Mouse (Mus musculus) intestine, embryonic 15.5 days (tissue): ENCODE results near the gene Klc1. TPM values are rescaled to one million over a fixed set of nuclear protein-coding genes. Genes with fewer than 3 reads are reported as not detected.

Source experiments
- ATAC-seq: fragments of 200-750 bp; cut with Nextera tagmentation; 2 replicates; pipeline ENCODE4 v1.8.0; 2017; ENCODE audit warnings: moderate TSS enrichment, moderate library complexity
- H3K27ac ChIP-seq: fragments of 300-500 bp; sonication (generic); 2 replicates; pipeline ENCODE4 v1.5.1; 2015; ENCODE audit warnings: mild to moderate bottlenecking, inconsistent platforms
- H3K27me3 ChIP-seq: fragments of 300-500 bp; sonication (generic); replicated peaks from 2 replicates; pipeline ENCODE4 v1.6.1; 2015; ENCODE audit warnings: inconsistent platforms
- H3K36me3 ChIP-seq: fragments of 300-500 bp; sonication (generic); 2 replicates; pipeline ENCODE4 v1.6.1; 2015; ENCODE audit warnings: inconsistent platforms
- H3K4me1 ChIP-seq: fragments of 300-500 bp; sonication (generic); replicated peaks from 2 replicates; pipeline ENCODE4 v1.6.1; 2015; ENCODE audit warnings: inconsistent platforms
- H3K4me2 ChIP-seq: fragments of 300-500 bp; sonication (generic); replicated peaks from 2 replicates; pipeline ENCODE4 v1.6.1; 2015; ENCODE audit warnings: mild to moderate bottlenecking, inconsistent platforms
- H3K4me3 ChIP-seq: fragments of 300-500 bp; sonication (generic); replicated peaks from 2 replicates; pipeline ENCODE4 v1.5.1; 2015; ENCODE audit warnings: inconsistent platforms
- H3K9ac ChIP-seq: fragments of 300-500 bp; sonication (generic); 2 replicates; pipeline ENCODE4 v1.6.1; 2015; ENCODE audit warnings: inconsistent platforms
- H3K9me3 ChIP-seq: fragments of 300-500 bp; sonication (generic); 2 replicates; pipeline ENCODE4 v1.6.1; 2016; ENCODE audit warnings: inconsistent platforms
- WGBS: fragments of 180-500 bp; shearing (Covaris S2); methylation state at CpG from one replicate; pipeline ENCODE4 v1.1.7; 2015; 5-methylcytosine and 5-hydroxymethylcytosine counted together
- polyA plus RNA-seq: library from polyadenylated mRNA; unstranded; fragments of >200 nt; fragmentation: Nextera tagmentation; extraction: Ambion mirVana; gene quantifications from 2 replicates; pipeline ENCODE4 v1.2.1, GENCODE M21; 2015

Klc1 gene
- polyA plus RNA-seq, 1 experiment from 2014 or later = 91.1 TPM

- no peak for ATAC-seq
- no peak overlapping the region for H3K9ac ChIP-seq
- H3K9me3 ChIP-seq = no peaks in the 10 kb centered on the region
- H3K4me2 ChIP-seq = no peak overlapping the region
- H3K27ac ChIP-seq = no peak overlapping the region
- 89% methylated on average over 13 of the region's 13 CpGs for WGBS
- H3K27me3 ChIP-seq = no peaks in the 10 kb centered on the region
- peaks cover 36% of the 10 kb centered on the region for H3K4me1 ChIP-seq
- H3K4me3 ChIP-seq = no peak overlapping the region
- 0 out of 2 replicates have a peak, but pooled peaks cover 5% of the 10 kb centered on the region for H3K36me3 ChIP-seq
Observed at GRCm38 (mm10) chr12:111762620-111763280, 4.1 kb downstream of the Klc1 start.

- Histone ChIP-seq H3K4me2 (no peak overlapping the region; the same call in 1 of the 2 replicates), H3K4me1 (peaks cover 30% of the 10 kb centered on the region)
- WGBS = 60% methylated on average over 16 of the region's 16 CpGs
Observed at GRCm38 (mm10) chr12:111766313-111767236, 7.9 kb downstream of the Klc1 start.

GRCm38 (mm10) chr12:111768322-111768928 lies 9.8 kb downstream of the Klc1 start:
- 88% methylated on average over 10 of the region's 10 CpGs for WGBS
- Histone ChIP-seq H3K27me3 (no peaks in the 10 kb centered on the region), H3K9ac (no peak overlapping the region), H3K4me3 (no peak overlapping the region), H3K4me1 (peaks cover 23% of the 10 kb centered on the region), H3K4me2 (no peak overlapping the region), H3K27ac (no peak overlapping the region), H3K9me3 (no peaks in the 10 kb centered on the region), H3K36me3 (0 out of 2 replicates have a peak, but pooled peaks cover 11% of the 10 kb centered on the region)
- ATAC-seq = no peak

More at GRCm38 (mm10) chr12:111766313-111767236, 7.9 kb downstream of the Klc1 start:
- Histone ChIP-seq H3K27me3 (no peaks in the 10 kb centered on the region), H3K27ac (no peak overlapping the region), H3K4me3 (no peak overlapping the region), H3K9me3 (no peaks in the 10 kb centered on the region), H3K9ac (no peak overlapping the region), H3K36me3 (0 out of 2 replicates have a peak, but pooled peaks cover 5% of the 10 kb centered on the region)
- no peak; the same call in 1 of the 2 replicates for ATAC-seq

DNA sequence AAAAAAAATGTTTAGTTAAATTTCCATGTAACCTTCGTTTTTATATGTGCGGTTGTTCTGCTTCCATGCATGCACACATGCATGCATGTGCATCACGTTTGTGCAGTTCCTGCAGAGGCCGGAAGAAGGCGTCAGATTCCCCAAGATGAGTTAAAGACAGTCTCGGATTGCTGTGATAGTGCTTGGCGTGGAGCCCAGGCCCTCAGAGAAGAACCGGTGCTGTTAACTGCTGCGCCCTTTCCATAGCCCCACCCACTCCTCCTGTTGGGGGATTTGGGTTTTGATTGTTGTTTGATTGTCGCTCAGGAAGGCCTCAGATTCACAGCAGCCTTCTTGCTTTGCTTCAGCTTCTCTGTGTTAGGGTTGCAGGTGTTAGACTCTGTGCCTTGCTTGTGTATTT lies 10.7 kb downstream of the Klc1 start:
- peak overlapping the region; percentile 61 for H3K27ac ChIP-seq
- 0 out of 2 replicates have a peak, but pooled peaks cover 18% of the 10 kb centered on the region for H3K36me3 ChIP-seq
- 23% methylated on average over 10 of the region's 10 CpGs for WGBS
- no peak overlapping the region for H3K4me2 ChIP-seq
- no peak overlapping the region for H3K9ac ChIP-seq
- H3K9me3 ChIP-seq = no peaks in the 10 kb centered on the region
- ATAC-seq = peak; percentile 61
- peaks cover 20% of the 10 kb centered on the region for H3K4me1 ChIP-seq
- no peaks in the 10 kb centered on the region for H3K27me3 ChIP-seq
- H3K4me3 ChIP-seq = no peak overlapping the region

DNA sequence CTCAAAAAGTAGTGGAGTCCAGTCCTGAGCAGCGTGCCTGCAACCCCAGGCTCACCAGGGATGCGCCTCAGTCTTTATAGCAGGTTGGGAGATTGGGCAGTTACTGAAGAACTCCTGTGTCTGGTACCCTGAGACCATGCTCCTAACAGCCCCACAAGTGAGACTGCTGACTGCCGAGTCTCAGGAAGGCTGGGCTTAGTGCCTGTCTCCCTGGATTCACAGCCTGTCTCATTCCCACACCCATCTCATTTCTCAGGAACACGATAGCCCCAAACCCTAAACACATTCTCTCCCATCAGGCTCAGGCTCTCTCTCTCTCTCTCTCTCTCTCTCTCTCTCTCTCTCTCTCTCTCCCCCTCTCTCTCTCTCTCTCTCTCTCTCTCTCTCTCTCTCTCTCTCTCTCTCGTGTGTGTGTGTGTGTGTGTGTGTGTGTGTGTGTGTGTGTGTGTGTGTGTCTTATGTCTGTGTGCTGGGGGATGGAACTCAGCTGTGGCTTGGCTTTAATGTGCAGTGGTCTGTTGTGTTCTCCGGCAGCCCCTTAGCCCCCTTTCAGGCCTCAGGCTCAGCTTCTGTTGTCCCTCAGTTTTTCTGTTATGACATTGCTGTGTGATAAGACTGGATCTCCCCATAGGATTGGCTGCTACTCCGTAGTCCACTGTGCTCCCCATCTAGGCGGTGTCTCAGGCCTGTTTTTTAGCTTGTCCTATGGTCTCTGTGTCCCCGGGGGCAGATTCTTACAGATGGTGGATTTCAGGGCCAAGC lies 11.3 kb downstream of the Klc1 start:
- no peaks in the 10 kb centered on the region for H3K27me3 ChIP-seq
- no peak overlapping the region for H3K9ac ChIP-seq
- ATAC-seq = 0 out of 2 replicates have a peak, but pooled peaks have one; percentile 20
- H3K27ac ChIP-seq = peak overlapping the region; percentile 61
- no peak overlapping the region; the same call in 1 of the 2 replicates for H3K4me2 ChIP-seq
- no peak overlapping the region for H3K4me3 ChIP-seq
- H3K4me1 ChIP-seq = peaks cover 20% of the 10 kb centered on the region
- no peaks in the 10 kb centered on the region for H3K9me3 ChIP-seq
- WGBS = 42% methylated on average over 9 of the region's 9 CpGs
- peaks cover 25% of the 10 kb centered on the region; the same call in 1 of the 2 replicates for H3K36me3 ChIP-seq

DNA sequence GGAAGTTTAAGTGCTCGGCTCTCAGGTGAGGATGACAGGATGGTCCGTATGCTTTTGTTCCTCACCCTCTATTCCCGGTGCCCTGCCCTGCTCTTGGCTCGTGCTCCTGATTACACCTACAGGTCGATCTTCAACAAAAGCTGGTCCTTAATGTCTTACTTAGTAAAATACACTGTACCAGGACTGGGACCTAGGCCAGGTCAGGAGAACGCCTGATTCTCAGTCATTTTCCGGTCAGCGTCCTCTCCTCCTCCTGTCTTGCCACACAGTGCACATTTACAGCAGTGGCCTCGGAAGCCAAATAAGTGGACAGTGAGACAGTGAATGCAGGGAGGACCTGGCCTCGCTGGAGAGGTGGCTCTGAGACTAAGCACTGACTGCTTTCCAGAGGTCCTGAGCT lies 12.0 kb downstream of the Klc1 start:
- Histone ChIP-seq H3K27me3 (no peaks in the 10 kb centered on the region), H3K36me3 (peaks cover 27% of the 10 kb centered on the region; the same call in 1 of the 2 replicates), H3K9me3 (no peaks in the 10 kb centered on the region), H3K27ac (0 out of 2 replicates have a peak overlapping the region, but pooled peaks have one; percentile 1), H3K4me2 (no peak overlapping the region), H3K4me3 (no peak overlapping the region), H3K9ac (no peak overlapping the region), H3K4me1 (peaks cover 19% of the 10 kb centered on the region)
- ATAC-seq = no peak
- WGBS = 81% methylated on average over 10 of the region's 10 CpGs

GRCm38 (mm10) chr12:111774156-111774555 lies 15.5 kb downstream of the Klc1 start:
- 83% methylated on average over 16 of the region's 16 CpGs for WGBS
- H3K36me3 ChIP-seq = peaks cover 57% of the 10 kb centered on the region
- no peak overlapping the region for H3K4me3 ChIP-seq

GRCm38 (mm10) chr12:111774845-111775244 lies 16.2 kb downstream of the Klc1 start:
- Histone ChIP-seq H3K27me3 (no peaks in the 10 kb centered on the region), H3K36me3 (peaks cover 63% of the 10 kb centered on the region), H3K4me3 (no peak overlapping the region), H3K4me2 (no peak overlapping the region), H3K4me1 (0 out of 2 replicates have a peak, but pooled peaks cover 3% of the 10 kb centered on the region), H3K9ac (no peak overlapping the region), H3K27ac (no peak overlapping the region), H3K9me3 (no peaks in the 10 kb centered on the region)
- 82% methylated on average over 15 of the region's 15 CpGs for WGBS
- ATAC-seq = no peak

More at GRCm38 (mm10) chr12:111774156-111774555, 15.5 kb downstream of the Klc1 start:
- no peak overlapping the region for H3K9ac ChIP-seq
- peaks cover 10% of the 10 kb centered on the region for H3K4me1 ChIP-seq
- no peaks in the 10 kb centered on the region for H3K27me3 ChIP-seq
- no peak overlapping the region for H3K27ac ChIP-seq
- no peaks in the 10 kb centered on the region for H3K9me3 ChIP-seq
- H3K4me2 ChIP-seq = no peak overlapping the region
- ATAC-seq = no peak

GRCm38 (mm10) chr12:111777919-111778318 lies 19.3 kb downstream of the Klc1 start:
- Histone ChIP-seq H3K9ac (no peak overlapping the region), H3K36me3 (peaks cover 77% of the 10 kb centered on the region), H3K9me3 (no peaks in the 10 kb centered on the region), H3K4me3 (no peak overlapping the region), H3K27me3 (no peaks in the 10 kb centered on the region), H3K4me1 (0 out of 2 replicates have a peak, but pooled peaks cover 3% of the 10 kb centered on the region), H3K27ac (no peak overlapping the region), H3K4me2 (no peak overlapping the region)
- WGBS = 82% methylated on average over 13 of the region's 13 CpGs
- no peak for ATAC-seq

GRCm38 (mm10) chr12:111779544-111779943 lies 20.9 kb downstream of the Klc1 start:
- 95% methylated on average over 1 of the region's 1 CpGs for WGBS
- Histone ChIP-seq H3K27me3 (no peaks in the 10 kb centered on the region), H3K4me2 (no peak overlapping the region), H3K36me3 (peaks cover 76% of the 10 kb centered on the region), H3K9ac (no peak overlapping the region), H3K4me1 (0 out of 2 replicates have a peak, but pooled peaks cover 3% of the 10 kb centered on the region), H3K27ac (no peak overlapping the region), H3K4me3 (no peak overlapping the region), H3K9me3 (no peaks in the 10 kb centered on the region)
- no peak for ATAC-seq

- 54% methylated on average over 15 of the region's 15 CpGs for WGBS
- Histone ChIP-seq H3K9me3 (no peaks in the 10 kb centered on the region), H3K9ac (no peak overlapping the region), H3K27ac (no peak overlapping the region), H3K36me3 (peaks cover 60% of the 10 kb centered on the region), H3K4me2 (no peak overlapping the region), H3K27me3 (no peaks in the 10 kb centered on the region), H3K4me3 (no peak overlapping the region), H3K4me1 (no peaks in the 10 kb centered on the region)
- ATAC-seq = peak; percentile 73
Observed at GRCm38 (mm10) chr12:111785174-111785573, 26.5 kb downstream of the Klc1 start.
